Mouse (Mus musculus): ENCODE measurements around the gene Pde3a. TPM values are rescaled to one million over a fixed set of nuclear protein-coding genes. Genes with fewer than 3 reads are reported as not detected.

Gene Pde3a
- total RNA-seq, 1 experiment from 2014 or later, result 0.23 TPM

DNA sequence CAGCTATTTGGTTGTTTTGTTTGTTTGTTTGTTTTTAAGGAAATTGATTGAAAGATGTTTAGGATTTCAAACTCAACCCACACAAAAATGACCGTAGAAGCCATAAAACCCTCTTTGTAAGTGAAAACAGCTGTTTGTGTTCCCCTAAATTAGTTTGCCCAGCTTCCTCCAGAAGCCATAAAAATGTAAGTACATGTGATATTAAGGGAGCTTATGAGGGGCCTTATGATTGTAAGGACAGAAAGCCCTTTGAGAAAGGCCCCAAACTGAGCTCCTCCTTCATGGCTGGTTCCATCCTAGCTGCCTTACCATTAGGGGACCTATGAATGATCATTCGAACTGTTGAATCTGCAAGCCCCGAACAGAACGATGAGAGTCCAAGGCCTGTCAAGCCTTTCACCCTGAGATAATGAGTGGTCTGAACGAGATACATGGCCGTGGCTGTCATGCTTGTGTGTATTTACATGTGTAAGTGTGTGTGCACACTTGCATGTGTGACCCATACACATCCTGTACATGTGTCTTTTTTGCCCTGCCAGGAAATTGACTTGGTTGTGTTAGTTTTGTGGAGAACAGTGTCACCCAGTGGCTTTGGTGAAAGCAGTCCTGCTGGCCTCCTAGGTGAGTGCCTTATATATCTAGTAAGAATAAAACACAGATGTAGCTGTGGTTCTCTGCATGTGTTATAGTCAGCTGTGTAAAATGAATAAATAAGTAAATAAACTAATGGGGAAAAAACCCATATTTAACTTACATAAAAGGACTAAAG is 8.5 kb downstream of the Pde3a start:
- no peak for ATAC-seq (ENCODE audit: extremely low read depth, insufficient number of reproducible peaks, low FRiP score, poor library complexity, severe bottlenecking)

- ATAC-seq (ENCODE audit: extremely low read depth, insufficient number of reproducible peaks, low FRiP score, poor library complexity, severe bottlenecking), result no peak
Observed at GRCm38 (mm10) chr6:141265257-141265656, 16.2 kb downstream of the Pde3a start.

- no peak for ATAC-seq (ENCODE audit: extremely low read depth, insufficient number of reproducible peaks, low FRiP score, poor library complexity, severe bottlenecking)
Observed at GRCm38 (mm10) chr6:141267888-141268570, 19.0 kb downstream of the Pde3a start.

DNA sequence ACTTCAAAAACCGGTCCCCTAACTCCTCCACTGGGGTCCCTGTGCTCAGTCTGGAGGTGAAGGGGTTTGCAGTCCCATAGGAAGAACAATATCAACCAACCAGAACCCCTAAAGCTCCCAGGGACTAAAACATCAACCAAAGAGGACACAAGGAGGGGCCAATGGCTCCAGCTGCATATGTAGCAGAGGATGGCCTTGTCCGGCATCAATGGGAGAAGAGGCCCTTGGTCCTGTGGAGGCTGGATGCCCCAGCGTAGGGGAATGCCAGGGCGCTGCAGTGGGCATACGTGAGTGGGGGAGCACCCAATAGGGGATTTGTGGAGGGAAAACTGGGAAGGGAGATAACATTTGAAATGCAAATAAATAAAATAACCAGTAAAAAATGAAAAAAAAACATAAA is 19.8 kb downstream of the Pde3a start:
- ATAC-seq (ENCODE audit: extremely low read depth, insufficient number of reproducible peaks, low FRiP score, poor library complexity, severe bottlenecking), result no peak

GRCm38 (mm10) chr6:141271133-141271532 is 22.1 kb downstream of the Pde3a start:
- ATAC-seq (ENCODE audit: extremely low read depth, insufficient number of reproducible peaks, low FRiP score, poor library complexity, severe bottlenecking), result no peak

- no peak for ATAC-seq (ENCODE audit: extremely low read depth, insufficient number of reproducible peaks, low FRiP score, poor library complexity, severe bottlenecking)
Observed at GRCm38 (mm10) chr6:141271579-141271978, 22.5 kb downstream of the Pde3a start.

DNA sequence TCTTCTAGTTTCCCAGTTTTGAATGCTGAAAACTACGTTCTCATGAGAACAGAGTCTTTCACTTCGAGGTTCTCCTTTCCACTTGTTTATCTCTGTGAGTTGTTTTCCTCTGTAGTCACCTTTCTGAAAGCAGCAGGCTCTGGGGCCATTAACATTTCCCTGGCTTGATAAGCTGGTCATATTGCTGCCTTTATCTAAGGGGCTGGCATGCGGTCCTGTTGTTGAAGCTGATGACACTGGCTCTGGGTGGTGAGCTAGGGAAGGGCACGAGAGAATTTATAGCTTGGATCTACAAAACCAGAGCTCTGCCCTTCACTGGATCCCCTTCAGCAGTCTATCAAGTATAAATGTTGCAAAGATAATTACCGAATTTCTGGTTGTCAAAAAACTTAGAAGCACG is 24.6 kb downstream of the Pde3a start:
- no peak for ATAC-seq (ENCODE audit: extremely low read depth, insufficient number of reproducible peaks, low FRiP score, poor library complexity, severe bottlenecking)

- ATAC-seq (ENCODE audit: extremely low read depth, insufficient number of reproducible peaks, low FRiP score, poor library complexity, severe bottlenecking), result no peak
Observed at GRCm38 (mm10) chr6:141281685-141282084, 32.6 kb downstream of the Pde3a start.

- no peak for ATAC-seq (ENCODE audit: extremely low read depth, insufficient number of reproducible peaks, low FRiP score, poor library complexity, severe bottlenecking)
Observed at GRCm38 (mm10) chr6:141282796-141283195, 33.7 kb downstream of the Pde3a start.

GRCm38 (mm10) chr6:141291195-141291594 is 42.1 kb downstream of the Pde3a start:
- no peak for ATAC-seq (ENCODE audit: extremely low read depth, insufficient number of reproducible peaks, low FRiP score, poor library complexity, severe bottlenecking)

DNA sequence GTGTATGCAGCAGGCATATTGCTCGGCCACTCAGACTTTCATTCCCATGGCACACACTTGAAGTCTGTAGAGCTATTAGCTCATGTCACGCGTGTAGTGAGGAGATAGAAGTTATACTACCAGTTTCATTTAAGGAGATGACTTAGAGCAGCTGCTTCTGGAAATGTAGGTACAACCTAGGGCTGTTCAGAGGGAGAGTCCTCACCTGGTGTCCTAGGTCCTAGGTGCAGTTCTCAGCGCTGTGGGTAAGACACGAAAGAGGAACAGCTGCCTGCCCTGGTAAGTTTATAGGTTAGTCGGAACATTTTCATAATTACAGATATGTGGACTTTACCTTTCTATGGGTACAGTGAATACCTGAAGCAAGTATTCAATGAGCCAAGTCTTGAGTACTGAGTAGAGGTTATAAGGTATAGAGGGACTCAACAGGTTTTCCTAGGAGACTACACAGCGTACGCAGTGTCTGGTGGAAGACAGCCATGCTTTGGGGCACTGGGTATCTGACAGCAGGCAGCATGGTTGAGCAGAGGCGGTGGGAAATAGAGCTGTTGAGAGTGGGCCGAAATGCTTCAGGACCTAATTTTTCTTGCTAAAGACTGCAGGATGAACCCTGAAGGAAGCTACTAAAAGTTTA is 43.9 kb downstream of the Pde3a start:
- no peak for ATAC-seq (ENCODE audit: extremely low read depth, insufficient number of reproducible peaks, low FRiP score, poor library complexity, severe bottlenecking)

DNA sequence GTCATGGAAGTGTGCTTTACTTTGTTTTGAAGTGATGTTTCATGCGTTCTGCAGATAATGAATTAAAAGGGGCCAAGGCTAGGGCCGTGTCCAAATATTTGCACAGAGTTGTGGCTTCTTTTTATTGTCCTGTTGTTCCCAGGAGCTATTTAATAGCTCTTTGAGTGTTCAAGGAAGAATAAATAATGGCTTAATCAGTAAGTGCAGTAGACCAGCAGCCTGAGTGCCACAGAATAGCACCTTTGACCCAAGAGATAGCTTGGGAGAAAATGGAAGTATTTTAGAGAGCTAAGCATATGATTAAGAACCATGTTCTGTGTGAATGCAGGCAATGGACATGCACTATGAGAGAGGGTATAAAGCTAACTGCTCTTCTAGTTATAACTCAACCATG is 44.4 kb downstream of the Pde3a start:
- no peak for ATAC-seq (ENCODE audit: extremely low read depth, insufficient number of reproducible peaks, low FRiP score, poor library complexity, severe bottlenecking)

DNA sequence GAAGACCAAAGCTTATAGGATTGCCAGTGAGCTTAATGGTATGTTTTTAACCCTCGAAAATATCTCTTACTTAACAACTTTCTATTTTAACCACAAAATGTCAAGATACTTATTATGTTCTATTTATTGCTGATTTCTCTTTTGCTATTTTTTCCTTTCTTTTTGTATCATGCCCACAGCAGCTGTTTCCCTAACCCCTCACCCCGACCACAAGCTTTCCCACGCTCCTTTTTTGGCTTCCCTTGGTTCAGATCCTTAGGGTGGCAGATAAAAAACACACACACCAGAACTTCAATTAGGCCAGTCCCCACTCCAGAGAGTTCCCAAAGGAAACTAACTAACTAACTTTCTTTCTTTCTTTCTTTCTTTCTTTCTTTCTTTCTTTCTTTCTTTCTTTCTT is 46.2 kb downstream of the Pde3a start:
- no peak for ATAC-seq (ENCODE audit: extremely low read depth, insufficient number of reproducible peaks, low FRiP score, poor library complexity, severe bottlenecking)

- no peak for ATAC-seq (ENCODE audit: extremely low read depth, insufficient number of reproducible peaks, low FRiP score, poor library complexity, severe bottlenecking)
Observed at GRCm38 (mm10) chr6:141301750-141302748, 53.0 kb downstream of the Pde3a start.

GRCm38 (mm10) chr6:141302842-141303241 is 53.8 kb downstream of the Pde3a start:
- ATAC-seq (ENCODE audit: extremely low read depth, insufficient number of reproducible peaks, low FRiP score, poor library complexity, severe bottlenecking), result no peak

- no peak for ATAC-seq (ENCODE audit: extremely low read depth, insufficient number of reproducible peaks, low FRiP score, poor library complexity, severe bottlenecking)
Observed at GRCm38 (mm10) chr6:141307326-141307725, 58.3 kb downstream of the Pde3a start.

DNA sequence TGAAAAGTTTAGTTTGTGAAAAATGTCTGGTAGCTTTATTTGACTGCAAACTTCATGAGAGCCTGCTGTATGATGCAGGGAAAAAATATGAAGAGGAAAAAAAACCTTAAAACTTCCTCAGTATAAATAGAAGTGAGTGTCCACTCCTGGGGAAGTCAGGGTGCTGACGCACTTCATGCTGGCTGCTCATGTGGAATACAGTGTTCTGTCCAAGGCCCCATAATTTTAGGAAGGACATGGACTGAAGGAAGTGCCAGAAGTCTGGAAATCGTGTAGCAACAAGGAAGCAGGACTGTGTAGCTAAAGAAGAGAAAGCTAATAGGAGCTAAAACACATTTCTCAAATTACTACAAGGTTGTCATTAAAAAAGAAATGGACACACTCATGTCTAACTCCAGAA is 59.4 kb downstream of the Pde3a start:
- ATAC-seq (ENCODE audit: extremely low read depth, insufficient number of reproducible peaks, low FRiP score, poor library complexity, severe bottlenecking), result no peak

DNA sequence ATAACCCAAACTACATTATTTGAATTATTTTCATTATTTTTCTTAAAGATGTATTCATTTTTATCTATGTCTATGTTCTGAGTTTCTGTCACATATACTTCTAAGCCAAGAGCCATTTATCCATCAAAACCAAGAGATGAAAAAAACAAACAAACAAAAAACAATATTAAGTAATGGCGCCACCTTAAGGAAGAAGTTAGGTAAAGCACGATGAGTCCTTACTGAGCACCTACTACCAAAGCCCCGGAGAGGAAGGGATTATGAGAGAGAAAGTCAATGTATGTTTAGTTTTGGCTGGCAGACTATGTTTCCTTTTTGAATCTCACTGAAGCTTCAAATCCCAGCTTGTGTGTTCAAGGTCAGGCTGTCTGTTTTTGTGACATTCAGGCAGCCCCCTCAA is 60.8 kb downstream of the Pde3a start:
- ATAC-seq (ENCODE audit: extremely low read depth, insufficient number of reproducible peaks, low FRiP score, poor library complexity, severe bottlenecking), result no peak

DNA sequence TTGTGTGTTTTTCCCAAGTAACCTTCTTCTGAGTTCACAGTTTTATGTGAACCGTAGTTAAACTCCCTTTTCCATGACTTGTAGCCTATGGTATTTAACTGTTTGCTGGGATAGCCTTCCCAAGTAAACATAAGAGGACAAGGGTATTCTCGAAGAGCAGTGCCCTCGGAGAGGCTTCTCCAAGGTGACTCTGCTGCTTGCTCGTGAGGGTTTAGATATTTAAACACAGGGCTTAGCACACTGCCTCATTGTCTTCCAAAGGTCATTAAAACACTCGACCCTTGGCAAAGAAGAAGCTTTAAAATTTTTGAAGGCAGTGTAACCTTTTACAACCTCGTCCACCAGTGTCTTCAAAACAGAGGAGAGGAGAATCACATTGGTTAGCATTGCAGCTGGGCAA is 61.3 kb downstream of the Pde3a start:
- ATAC-seq (ENCODE audit: extremely low read depth, insufficient number of reproducible peaks, low FRiP score, poor library complexity, severe bottlenecking), result no peak

Measured in neutrophil, adult 5-6 weeks (primary cell).